16 mouse cellular contexts compared by ENCODE assay signal in the genomic region with DNA sequence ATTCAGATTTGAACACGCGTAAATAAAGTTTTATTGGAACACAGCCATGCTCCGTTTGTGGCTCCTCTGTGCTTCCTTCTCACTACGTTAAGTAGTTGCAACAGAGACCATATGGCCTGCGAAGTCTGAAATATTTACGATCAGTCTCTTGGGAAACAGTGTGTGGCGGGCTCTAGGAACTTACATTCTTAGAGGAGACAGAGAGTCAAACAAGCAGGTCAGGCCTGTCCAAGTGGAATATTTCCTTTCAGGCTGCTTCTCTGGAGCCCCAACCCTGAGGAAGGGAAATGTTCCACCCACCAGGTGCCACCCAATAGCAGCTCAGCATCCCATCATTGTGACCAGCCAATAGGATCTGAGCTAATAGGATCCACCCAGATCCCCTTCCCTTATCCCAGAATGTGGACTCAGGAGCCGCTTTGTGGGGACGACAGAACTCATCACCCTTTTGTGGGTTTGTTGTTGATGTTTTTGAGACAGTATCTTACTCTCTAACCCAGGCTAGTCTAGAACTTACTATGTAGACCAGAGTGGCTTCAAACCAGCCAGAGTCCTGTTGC. TPM values are rescaled to one million over a fixed set of nuclear protein-coding genes. Genes with fewer than 3 reads are reported as not detected.
DNase-seq lines count a peak whose midpoint lies in the region; ATAC-seq and TF ChIP-seq lines count a peak whose summit lies in the region.
"Had no signal": no experiment of that assay in that cellular context is flagged by ENCODE, and none has a peak within 500 bp of the region (broad histone marks: within the 10 kb centered on the region; RNA-seq: fewer than 3 reads in every experiment).

No protein-coding gene starts in this region.

- H3K27ac ChIP-seq in kidney, embryonic 14.5 days (ENCODE audit: low read depth, low read length) = no peak overlapping the region
- peak overlapping the region; percentile 98 for H3K27ac ChIP-seq in ES-E14 (ENCODE audit: insufficient read depth, low read depth, low read length, poor library complexity, severe bottlenecking)
- no peak overlapping the region for H3K27ac ChIP-seq in limb, embryonic 14.5 days (replicated peaks; ENCODE audit: low read depth, low read length)
- H3K27ac ChIP-seq: hindbrain, embryonic 10.5 days; limb, embryonic 15.5 days; neural tube, embryonic 15.5 days had no signal

- no peak for TF ChIP-seq CTCF in E14TG2a.4 (conservative IDR thresholded peaks at IDR 0.05; ENCODE audit: low read length)

- H3K9ac ChIP-seq in kidney, embryonic 14.5 days (ENCODE audit: low read depth, low read length) = no peak overlapping the region
- peak overlapping the region; percentile 86 for H3K9ac ChIP-seq in ES-E14 (ENCODE audit: insufficient read depth, low read depth, low read length, poor library complexity, severe bottlenecking)
- no peak overlapping the region for H3K9ac ChIP-seq in limb, embryonic 14.5 days (ENCODE audit: low read depth, low read length, severe bottlenecking)
- H3K9ac ChIP-seq: limb, embryonic 15.5 days; neural tube, embryonic 15.5 days had no signal

- in situ Hi-C loops in ES-E14 (cut with MboI; ENCODE audit: low sequenced_read_pairs in 2 of 2, unreplicated experiment in 2 of 2) = no loop called here

- no peak for DNase-seq in kidney, postnatal 25 days
- no peak for DNase-seq in ES-E14 (ENCODE audit: low read depth, low spot score)
- DNase-seq in limb, embryonic 14.5 days (ENCODE audit: low spot score) = peak; percentile 26
- DNase-seq in ovary, postnatal 36 days (ENCODE audit: low spot score) = no peak
- DNase-seq in frontal cortex, postnatal 10 days (ENCODE audit: low spot score in 2 of 2) = no peak
- DNase-seq: adrenal gland, adult 8-10 months; gastrocnemius, postnatal 25 days; lung, adult 18-20 months; right cerebral cortex, adult 18-20 months; spleen, adult 18-20 months had no signal

- H3K9me3 ChIP-seq in kidney, embryonic 14.5 days (ENCODE audit: control insufficient read depth, low read length) = no peaks in the 10 kb centered on the region
- 0 out of 2 replicates have a peak, but pooled peaks cover 5% of the 10 kb centered on the region for H3K9me3 ChIP-seq in E14TG2a.4 (ENCODE audit: low read length)
- no peaks in the 10 kb centered on the region for H3K9me3 ChIP-seq in ES-E14 (ENCODE audit: control insufficient read depth, insufficient read depth, low read depth, low read length)
- H3K9me3 ChIP-seq in limb, embryonic 14.5 days (ENCODE audit: control insufficient read depth, low read length) = no peaks in the 10 kb centered on the region
- H3K9me3 ChIP-seq: hindbrain, embryonic 10.5 days; limb, embryonic 15.5 days; neural tube, embryonic 15.5 days had no signal

- no peaks in the 10 kb centered on the region for H3K36me3 ChIP-seq in kidney, embryonic 14.5 days (ENCODE audit: control insufficient read depth, insufficient read depth, low read length)
- H3K36me3 ChIP-seq in E14TG2a.4 (ENCODE audit: insufficient read depth, low read length) (no peaks in the 10 kb centered on the region), ES-E14 (ENCODE audit: control insufficient read depth, insufficient read depth, low read length, poor library complexity, severe bottlenecking) (no peaks in the 10 kb centered on the region)
- H3K36me3 ChIP-seq in limb, embryonic 14.5 days (ENCODE audit: control insufficient read depth, insufficient read depth, low read length) = no peaks in the 10 kb centered on the region
- H3K36me3 ChIP-seq: hindbrain, embryonic 10.5 days; limb, embryonic 15.5 days; neural tube, embryonic 15.5 days had no signal

- peaks cover 9% of the 10 kb centered on the region; the same call in 1 of the 2 replicates for H3K4me1 ChIP-seq in kidney, embryonic 14.5 days (ENCODE audit: control insufficient read depth, insufficient read depth, low read length)
- H3K4me1 ChIP-seq in E14TG2a.4 (replicated peaks; ENCODE audit: low read depth, low read length) = peaks cover 70% of the 10 kb centered on the region
- H3K4me1 ChIP-seq in ES-E14 (ENCODE audit: control insufficient read depth in 2 of 2, insufficient read depth in 2 of 2, low read length in 2 of 2, poor library complexity in 1 of 2) = peaks cover 10 to 27% of the 10 kb centered on the region in 2 experiments
- H3K4me1 ChIP-seq in limb, embryonic 14.5 days (ENCODE audit: control insufficient read depth, insufficient read depth, low read length) = peaks cover 3% of the 10 kb centered on the region; the same call in 1 of the 2 replicates
- H3K4me1 ChIP-seq: neural tube, embryonic 15.5 days had no signal

- no peak overlapping the region for H3K4me2 ChIP-seq in kidney, embryonic 14.5 days (replicated peaks; ENCODE audit: low read depth, low read length)
- H3K4me2 ChIP-seq in limb, embryonic 14.5 days (replicated peaks; ENCODE audit: low read depth, low read length, severe bottlenecking) = no peak overlapping the region
- H3K4me2 ChIP-seq: heart, embryonic 11.5 days; limb, embryonic 15.5 days; neural tube, embryonic 15.5 days had no signal

- no peak for TF ChIP-seq POLR2A in limb, embryonic 14.5 days (IDR thresholded peaks at IDR 0.05; ENCODE audit: borderline replicate concordance, extremely low read depth, insufficient read depth, insufficient read length)

- no peaks in the 10 kb centered on the region for H3K27me3 ChIP-seq in kidney, embryonic 14.5 days (ENCODE audit: control insufficient read depth, insufficient read depth, low read length)
- no peaks in the 10 kb centered on the region for H3K27me3 ChIP-seq in E14TG2a.4 (ENCODE audit: insufficient read depth, low read length)
- H3K27me3 ChIP-seq in limb, embryonic 14.5 days (ENCODE audit: control insufficient read depth, insufficient read depth, low read length) = no peaks in the 10 kb centered on the region
- H3K27me3 ChIP-seq: limb, embryonic 15.5 days; neural tube, embryonic 15.5 days had no signal

- no peak overlapping the region for H3K4me3 ChIP-seq in kidney, embryonic 14.5 days (ENCODE audit: low read length)
- H3K4me3 ChIP-seq in E14TG2a.4 (replicated peaks; ENCODE audit: low read length) (peak overlapping the region; percentile 77), ES-E14 (ENCODE audit: insufficient read depth in 1 of 2, low read depth in 1 of 2, low read length in 2 of 2, poor library complexity in 1 of 2, severe bottlenecking in 1 of 2) (peak overlapping the region; percentile 44 to 69)
- no peak overlapping the region for H3K4me3 ChIP-seq in limb, embryonic 14.5 days (replicated peaks; ENCODE audit: low read length)
- H3K4me3 ChIP-seq: hindbrain, embryonic 10.5 days; limb, embryonic 15.5 days; neural tube, embryonic 15.5 days had no signal

- peak; percentile 61 for ATAC-seq in kidney, embryonic 14.5 days (ENCODE audit: low FRiP score, low TSS enrichment)
- ATAC-seq in limb, embryonic 14.5 days (ENCODE audit: low FRiP score, low read depth) = peak; percentile 47; the same call in 1 of the 2 replicates

- whole genome bisulfite sequencing in kidney, embryonic 14.5 days = 38% methylated on average over 9 of the region's 9 CpGs
- WGBS in limb, embryonic 14.5 days = 37% methylated on average over 9 of the region's 9 CpGs

TF ChIP-seq in ES-E14, 5 proteins besides CTCF, POLR2A, EP300 and RAD21:
- TF ChIP-seq MAFK (IDR thresholded peaks at IDR 0.05; ENCODE audit: insufficient read depth, low read depth, low read length) (no peak), CHD2 (IDR thresholded peaks at IDR 0.05; ENCODE audit: low read depth, low read length) (no peak), ZC3H11A (IDR thresholded peaks at IDR 0.05; ENCODE audit: borderline replicate concordance, low read depth, low read length) (no peak), ZNF384 (IDR thresholded peaks at IDR 0.05; ENCODE audit: low read depth, low read length) (no peak), HCFC1 (IDR thresholded peaks at IDR 0.05; ENCODE audit: borderline replicate concordance, insufficient read depth, low read length) (no peak; the same call in 1 of the 2 replicates)

RNA-seq across cellular contexts. Expression of gene Rps6ka1, which starts 11.7 kb away (rescaled TPM):
- 29.6 and 49.8 TPM in 2 replicates for polyA plus RNA-seq in kidney, embryonic 14.5 days (2014; fragmentation: Nextera tagmentation; extraction: Ambion mirVana)
- total RNA-seq in ES-E14 (2012; rRNA removed) = 87.1 and 95.0 TPM in 2 replicates
- 25.1 and 28.4 TPM in 2 replicates for polyA plus RNA-seq in limb, embryonic 14.5 days (2012; rRNA removed)
- polyA plus RNA-seq in limb, embryonic 14.5 days (2014; fragmentation: Nextera tagmentation; extraction: Ambion mirVana) = 33.8 and 41.7 TPM in 2 replicates

Comparison
In these comparisons a context has a peak if more than half of its experiments do, and no peak if none do; other contexts are left out.
1. H3K4me3 ChIP-seq: peak in E14TG2a.4 (single experiment) and ES-E14 (2 of 2); none in kidney, embryonic 14.5 days (single experiment) and limb, embryonic 14.5 days (single experiment).